Mouse (Mus musculus) right cerebral cortex, postnatal 36 days (tissue): Measurements from ENCODE around the gene Olfr1140.

Source experiments
- DNase-seq, 2 experiments: peaks; one replicate each; pipeline ENCODE4 v3.0.0; 2022; ENCODE audit warnings: low spot score in 2 of 2, mixed read lengths in 1 of 2

Olfr1140 gene

GRCm38 (mm10) chr2:87743452-87743851, at the start of gene Olfr1140:
Gene Olfr1140, plus strand, starts transcription at chr2:87743752.
- no peak for DNase-seq

GRCm38 (mm10) chr2:87693847-87694246, 49.7 kb upstream of the Olfr1140 start, which contains the start of gene Olfr1136:
Gene Olfr1136, minus strand, starts transcription at chr2:87693947.
- no peak for DNase-seq

- DNase-seq, result no peak
These were observed 30.5 kb upstream of the Olfr1140 start, which contains the start of gene Olfr1137 for GRCm38 (mm10) chr2:87713079-87713478. Gene Olfr1137, minus strand, starts transcription at chr2:87713179.

- DNase-seq, result no peak
These were observed 3.7 kb upstream of the Olfr1140 start, which contains the start of gene Olfr1138 for GRCm38 (mm10) chr2:87739878-87740277. Gene Olfr1138, minus strand, starts transcription at chr2:87739978.

- DNase-seq, result no peak
These were observed 10.3 kb downstream of the Olfr1140 start, which contains the start of gene Olfr1141 for GRCm38 (mm10) chr2:87753891-87754290. Gene Olfr1141, minus strand, starts transcription at chr2:87753991.

GRCm38 (mm10) chr2:87776143-87776542, 32.6 kb downstream of the Olfr1140 start:
- no peak for DNase-seq

- DNase-seq, result no peak
These were observed 35.6 kb downstream of the Olfr1140 start, which contains the start of gene Olfr152 for GRCm38 (mm10) chr2:87779183-87779582. Gene Olfr152, plus strand, starts transcription at chr2:87779483.
